Mouse (Mus musculus): ENCODE results near the gene Clnk. TPM values are rescaled to one million over a fixed set of nuclear protein-coding genes. Genes with fewer than 3 reads are reported as not detected.
A peak's percentile ranks its signal among the peaks of the same experiment; 100 is the strongest.

Gene Clnk
- polyA plus RNA-seq, 1 experiment, result not detected

GRCm38 (mm10) chr5:38684164-38684911 is 192.3 kb downstream of the Clnk start, which contains the start of gene Zfp518b:
Zfp518b (minus strand) TSS chr5:38684826.
- TF ChIP-seq TAL1 (IDR thresholded peaks at IDR 0.05; ENCODE audit: low read length) (no peak), GATA1 (IDR thresholded peaks at IDR 0.05; ENCODE audit: low read length) (no peak)
- Histone ChIP-seq H3K4me1 (ENCODE audit: control insufficient read depth) (peaks cover 7% of the 10 kb centered on the region), H3K27me3 (ENCODE audit: control insufficient read depth) (peaks cover 13% of the 10 kb centered on the region), H3K36me3 (ENCODE audit: control insufficient read depth) (peaks cover 2% of the 10 kb centered on the region), H3K9me3 (ENCODE audit: control insufficient read depth, low read length) (no peaks in the 10 kb centered on the region), H3K4me3 (replicated peaks) (peak within 1 kb of the TSS; percentile 64)

- Histone ChIP-seq H3K36me3 (ENCODE audit: control insufficient read depth) (no peaks in the 10 kb centered on the region), H3K9me3 (ENCODE audit: control insufficient read depth, low read length) (no peaks in the 10 kb centered on the region), H3K27me3 (ENCODE audit: control insufficient read depth) (no peaks in the 10 kb centered on the region), H3K4me3 (replicated peaks) (no peak overlapping the region), H3K4me1 (ENCODE audit: control insufficient read depth) (no peaks in the 10 kb centered on the region)
- TF ChIP-seq GATA1 (IDR thresholded peaks at IDR 0.05; ENCODE audit: low read length), result no peak
- no peak for TF ChIP-seq TAL1 (IDR thresholded peaks at IDR 0.05; ENCODE audit: low read length)
Observed at GRCm38 (mm10) chr5:38658836-38659235, 217.8 kb downstream of the Clnk start.

Other genes starting within 250 kb of the Clnk start
- 0.01 TPM in 1 of 2 replicates, not detected in the other for gene Zfp518b, start 192.0 kb downstream of the Clnk start, polyA plus RNA-seq (2012)

All from erythroblast, embryonic 14.5 days (primary cell).